Mouse (Mus musculus) E14TG2a.4 (cell line): Measurements from ENCODE around the gene Dnajb8.

ENCODE experiments used
- CTCF ChIP-seq: conservative IDR thresholded peaks from 2 replicates; pipeline ENCODE4 v1.5.1; 2014; ENCODE audit warnings: low read length
- NANOG ChIP-seq: IDR thresholded peaks from 2 replicates; pipeline ENCODE4 v1.6.1; 2014; ENCODE audit warnings: borderline replicate concordance, low read length, mixed read lengths

DNA sequence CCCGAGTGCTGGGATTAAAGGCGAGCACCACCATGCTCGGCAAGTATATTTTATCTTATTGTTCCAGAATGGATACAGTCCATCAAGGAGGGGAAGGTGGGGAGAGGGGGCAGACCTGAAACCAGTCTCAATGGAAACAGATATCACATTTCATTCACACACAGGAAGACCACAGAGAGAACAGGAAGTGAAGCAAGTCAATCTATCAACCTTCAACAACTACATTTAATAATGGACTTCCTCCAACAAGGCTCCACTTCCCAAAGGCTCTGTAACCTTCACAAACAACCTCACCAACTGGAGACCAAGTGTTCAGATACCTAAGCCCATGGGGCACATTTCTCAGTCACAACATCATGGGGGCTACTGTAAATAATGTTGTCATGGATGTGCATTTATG lies 47.9 kb upstream of the Dnajb8 start:
- TF ChIP-seq CTCF, result no peak
- no peak for TF ChIP-seq NANOG
